Mouse (Mus musculus): ENCODE data around the gene Zfand6.
A peak's percentile ranks its signal among the peaks of the same experiment; 100 is the strongest.

Zfand6 gene

DNA sequence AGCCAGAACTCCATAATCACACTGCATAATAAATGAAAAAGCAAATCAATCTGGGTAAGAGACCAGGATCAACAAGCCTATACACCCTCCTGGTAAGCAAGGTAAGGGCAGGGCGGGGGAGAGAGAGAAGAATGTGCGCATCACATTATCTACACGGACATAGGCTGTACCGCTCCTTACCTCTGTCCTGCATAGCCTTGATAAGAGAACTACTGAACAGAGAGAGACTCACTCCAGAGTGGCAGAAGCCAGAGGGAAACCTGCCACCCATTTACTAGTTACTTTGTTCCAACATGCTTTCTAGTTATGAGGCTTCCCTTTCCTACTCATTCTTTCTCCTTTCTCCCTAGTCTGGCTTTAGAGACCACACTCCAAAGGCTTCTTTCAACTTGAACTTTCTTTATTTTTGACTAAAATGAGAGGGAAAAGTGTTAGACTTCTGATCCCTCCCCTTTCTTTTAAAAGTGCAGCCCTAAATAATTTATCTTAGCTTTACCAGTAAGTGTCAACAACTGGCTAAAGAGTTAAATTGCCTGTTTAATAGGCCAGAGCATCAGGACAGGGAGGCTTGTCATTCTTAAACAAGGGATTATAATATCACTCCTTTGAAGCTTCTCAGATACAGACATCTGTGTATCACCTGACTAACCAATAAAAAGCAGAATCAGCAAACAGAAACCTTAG lies 38.3 kb downstream of the Zfand6 start:
- no peak for DNase-seq (ENCODE audit: low read depth, low spot score)

DNA sequence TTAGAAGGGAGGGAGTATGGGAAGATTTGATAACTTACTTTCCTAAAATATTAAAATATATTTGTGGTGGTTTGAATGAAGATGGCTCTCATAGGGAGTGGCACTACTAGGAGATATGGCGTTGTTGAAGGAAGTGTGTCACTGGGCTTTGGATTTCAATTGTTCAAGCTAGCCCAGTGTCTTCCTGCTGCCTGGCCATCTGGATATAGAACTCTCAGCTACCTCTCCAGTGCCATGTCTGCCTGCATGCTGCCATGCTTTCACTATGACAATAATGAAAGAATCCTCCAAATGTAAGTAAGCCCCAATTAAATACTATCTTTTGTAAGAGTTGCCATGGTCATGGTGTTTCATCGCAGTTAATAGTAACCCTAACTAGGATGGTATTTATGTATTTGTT lies 40.7 kb downstream of the Zfand6 start:
- no peak for DNase-seq (ENCODE audit: low read depth, low spot score)

DNA sequence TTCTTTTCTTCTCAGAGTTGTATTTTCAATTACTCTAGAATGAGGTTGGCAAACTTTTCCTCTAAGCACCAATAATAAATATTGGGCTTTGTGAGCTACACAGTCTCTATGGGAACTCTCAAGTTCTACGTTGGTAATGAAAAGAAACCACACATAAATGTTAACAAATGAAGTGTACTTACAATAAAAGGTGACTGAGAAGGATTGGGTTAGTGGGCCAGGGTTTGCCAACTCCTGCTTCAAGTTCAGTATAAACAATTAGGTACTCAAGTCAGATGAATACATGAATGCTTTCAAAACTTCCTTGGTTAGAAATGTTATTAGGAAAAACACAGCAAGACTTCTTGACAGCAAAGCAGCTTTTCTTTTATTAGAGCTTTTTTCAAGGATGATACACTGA lies 43.5 kb downstream of the Zfand6 start:
- DNase-seq (ENCODE audit: low read depth, low spot score): no peak

DNA sequence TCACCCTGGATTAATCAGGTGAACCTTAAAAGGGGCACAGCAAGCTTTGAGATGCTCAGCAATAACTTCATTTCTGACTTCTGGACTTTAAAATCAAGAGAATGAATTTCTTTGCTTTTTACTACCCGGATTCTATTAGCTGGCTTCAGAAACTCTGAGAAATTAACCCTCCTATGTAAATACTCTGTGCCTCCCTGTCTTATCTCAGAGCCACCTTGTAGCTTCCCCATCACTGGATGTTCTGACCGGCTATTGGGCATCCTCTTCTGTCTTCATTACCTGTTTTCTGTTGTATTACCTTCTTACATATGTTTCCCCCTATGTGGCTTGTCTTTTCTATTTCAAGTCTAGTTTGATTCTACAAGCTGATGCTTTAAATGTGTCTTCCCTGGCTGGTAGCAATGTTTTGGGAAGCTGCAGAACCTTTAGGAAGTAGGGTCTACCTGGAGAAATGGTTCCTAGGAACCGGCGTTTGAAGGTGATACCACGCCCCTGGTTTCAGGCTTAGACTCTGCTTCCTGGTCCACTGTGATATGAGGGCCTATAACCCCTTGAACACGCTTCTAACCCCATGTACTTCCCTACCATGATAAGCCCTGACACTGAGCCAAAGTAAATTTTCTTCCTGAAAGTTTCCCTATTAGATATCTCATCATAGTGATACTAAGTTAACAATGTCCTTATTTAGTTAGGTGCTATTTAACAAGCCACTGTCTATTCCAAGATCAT lies 46.3 kb downstream of the Zfand6 start:
- DNase-seq (ENCODE audit: low read depth, low spot score): no peak

DNA sequence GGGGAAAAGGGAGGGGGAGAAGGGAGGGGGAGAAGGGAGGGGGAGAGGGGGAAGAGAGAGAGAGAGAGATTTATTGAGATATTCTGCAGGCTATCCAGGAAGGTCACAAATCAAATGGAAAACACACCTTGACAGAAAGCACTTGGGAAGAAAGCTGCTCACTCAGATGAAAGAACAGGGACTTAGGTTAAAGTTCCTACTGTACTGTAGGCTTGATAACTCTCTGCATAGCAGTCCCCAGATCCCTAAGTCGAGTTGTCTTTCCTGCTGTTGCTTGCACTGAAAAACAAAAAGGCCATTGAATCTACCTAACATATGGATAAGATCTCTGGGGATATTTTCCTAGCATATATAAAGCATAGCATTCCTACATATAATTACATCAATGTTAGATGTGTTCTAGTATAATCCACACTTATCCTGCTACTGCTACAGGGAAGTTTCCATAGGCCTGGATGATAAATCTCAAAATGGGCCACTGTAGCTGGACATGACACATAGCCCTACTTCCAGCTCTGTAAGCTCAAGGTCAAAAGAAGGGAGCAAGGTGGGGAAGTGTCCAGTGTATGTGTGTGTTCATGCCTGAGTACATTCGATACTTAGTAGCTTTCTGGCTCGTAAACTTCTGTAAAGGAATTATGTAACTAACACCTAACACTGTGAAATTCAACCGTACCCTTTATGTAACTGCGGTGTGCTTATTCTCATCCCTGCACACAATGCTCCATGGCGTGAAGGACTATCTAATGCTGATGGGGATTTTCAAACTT lies 47.4 kb downstream of the Zfand6 start:
- no peak for DNase-seq (ENCODE audit: low read depth, low spot score)

DNA sequence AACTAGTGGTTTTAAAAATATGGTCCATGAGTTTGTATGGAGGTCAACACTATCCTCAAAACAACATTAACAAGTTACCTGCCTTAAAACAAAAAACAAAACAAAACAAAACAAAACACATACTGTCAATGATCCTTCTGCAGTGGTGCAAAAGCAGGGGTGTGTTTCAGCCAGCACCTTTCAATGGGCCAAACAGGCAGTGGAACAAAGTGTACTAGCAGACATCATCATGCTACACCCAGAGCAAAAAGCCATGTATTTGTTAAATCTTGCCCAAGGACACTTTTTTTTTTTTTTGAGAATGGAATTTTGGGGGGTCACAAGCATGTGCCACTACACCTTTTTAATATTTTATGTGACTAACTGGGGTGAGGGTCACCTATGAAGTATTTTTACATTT lies 52.8 kb downstream of the Zfand6 start:
- no peak for DNase-seq (ENCODE audit: low read depth, low spot score)

DNA sequence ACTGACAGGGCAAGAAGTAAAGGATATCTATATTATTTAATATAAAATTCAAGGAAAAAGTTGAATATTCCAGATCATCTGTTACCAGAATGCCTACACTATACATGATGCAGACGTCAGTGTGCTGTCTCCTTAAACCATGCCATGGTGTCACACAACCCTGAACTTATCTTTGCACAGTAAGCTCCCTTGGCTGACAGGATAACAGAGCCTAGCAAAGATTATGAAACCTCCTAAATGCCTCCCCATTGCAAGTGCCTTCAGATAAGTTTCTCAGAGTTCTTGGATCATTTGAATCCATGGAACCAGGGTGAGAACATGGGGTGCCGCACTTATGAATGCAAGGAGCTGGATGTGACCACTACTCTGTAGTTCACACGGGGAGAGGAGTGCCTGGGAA lies 57.9 kb downstream of the Zfand6 start:
- no peak for DNase-seq (ENCODE audit: low read depth, low spot score)

DNA sequence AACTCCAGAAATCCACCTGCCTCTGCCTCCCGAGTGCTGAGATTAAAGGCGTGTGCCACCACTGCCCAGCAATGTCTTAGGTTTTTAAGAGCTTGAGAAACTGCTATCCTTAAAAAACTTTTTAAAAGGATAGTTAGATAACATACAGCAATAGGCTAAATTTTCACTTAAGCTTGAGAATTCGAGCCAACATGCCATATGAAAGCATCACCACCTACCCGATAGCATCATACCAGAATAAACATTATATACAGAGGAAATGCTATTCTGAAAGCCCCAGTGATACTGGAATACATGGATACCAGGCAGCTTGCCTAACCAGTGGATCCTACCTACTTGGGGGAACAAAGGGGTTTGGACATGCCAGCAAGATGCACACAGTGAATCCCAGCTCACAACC lies 66.0 kb downstream of the Zfand6 start:
- DNase-seq (ENCODE audit: low read depth, low spot score): no peak

DNA sequence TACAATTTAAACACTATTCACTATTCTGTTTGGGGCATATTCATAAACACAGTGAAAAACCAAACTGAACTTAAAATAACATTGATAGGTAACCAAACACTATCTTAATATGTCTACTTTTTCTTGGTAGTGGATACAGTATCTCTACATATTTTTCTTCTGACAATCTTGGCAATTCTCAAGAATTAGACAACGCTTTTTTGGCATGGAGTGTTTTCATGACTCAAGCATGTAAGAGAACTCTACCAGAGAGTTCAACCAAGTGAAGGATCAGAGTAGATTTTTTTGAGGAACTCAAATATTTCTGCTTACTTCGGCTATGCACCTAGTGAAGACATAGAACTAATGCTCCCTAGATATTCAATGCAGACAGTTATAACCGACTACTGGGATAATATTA lies 68.8 kb downstream of the Zfand6 start:
- no peak for DNase-seq (ENCODE audit: low read depth, low spot score)

DNA sequence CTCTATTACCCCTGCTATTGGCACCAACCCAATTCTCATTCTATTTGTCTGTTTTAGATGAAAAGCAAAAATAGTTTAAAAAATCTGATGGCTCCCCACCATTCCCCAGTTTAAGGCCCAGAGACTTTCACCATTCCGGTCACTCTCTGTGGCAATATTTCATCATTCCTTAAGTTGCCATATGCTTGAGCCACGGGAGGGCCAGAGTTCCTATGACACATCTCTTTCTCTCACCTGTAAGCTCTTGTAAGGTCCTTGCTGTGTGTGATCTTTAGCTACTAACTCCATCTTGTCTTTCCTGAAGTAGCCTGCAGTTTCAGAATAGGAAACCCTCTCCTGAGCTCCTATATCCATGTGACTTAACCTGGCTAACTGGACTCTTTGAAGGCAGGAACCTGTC lies 70.8 kb downstream of the Zfand6 start:
- DNase-seq (ENCODE audit: low read depth, low spot score): no peak

DNA sequence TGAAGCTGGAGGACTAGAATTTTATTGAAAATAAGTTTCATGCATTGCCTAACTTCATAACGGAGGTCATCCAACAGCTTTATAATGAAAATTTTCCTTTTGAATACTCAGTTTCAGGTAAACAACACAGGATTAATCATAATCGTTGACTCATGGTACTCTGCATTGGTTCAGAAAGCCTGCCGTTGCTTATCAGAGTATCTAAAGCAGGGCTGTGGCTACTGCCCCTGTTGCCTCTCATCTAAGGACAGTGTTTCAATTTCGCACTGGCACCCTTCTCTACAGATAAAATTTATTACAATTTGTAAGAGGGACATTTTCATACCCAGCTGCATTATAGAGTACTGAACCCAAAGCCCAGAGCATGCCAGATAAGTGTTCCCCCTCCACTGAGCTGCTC lies 77.3 kb downstream of the Zfand6 start:
- no peak for DNase-seq (ENCODE audit: low read depth, low spot score)

DNA sequence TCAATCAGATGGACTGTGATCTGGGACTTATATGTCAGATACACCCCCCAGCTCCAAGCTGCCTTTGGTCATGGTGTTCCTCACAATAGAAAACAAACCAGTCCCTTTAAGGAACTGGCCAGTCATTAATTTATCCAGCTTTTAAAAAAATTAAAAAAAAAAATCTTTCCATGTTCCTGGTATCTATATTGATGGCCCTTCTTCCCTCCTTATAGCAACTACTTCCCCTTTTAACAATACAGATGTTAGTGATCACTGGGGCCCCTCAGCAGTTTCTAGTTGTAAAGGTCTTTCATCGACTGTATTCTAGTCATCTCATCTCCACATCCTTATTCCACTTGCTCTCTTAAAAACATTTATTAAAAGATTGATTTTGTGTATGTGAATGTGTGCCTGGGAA lies 78.2 kb downstream of the Zfand6 start:
- DNase-seq (ENCODE audit: low read depth, low spot score): peak; percentile 13

DNA sequence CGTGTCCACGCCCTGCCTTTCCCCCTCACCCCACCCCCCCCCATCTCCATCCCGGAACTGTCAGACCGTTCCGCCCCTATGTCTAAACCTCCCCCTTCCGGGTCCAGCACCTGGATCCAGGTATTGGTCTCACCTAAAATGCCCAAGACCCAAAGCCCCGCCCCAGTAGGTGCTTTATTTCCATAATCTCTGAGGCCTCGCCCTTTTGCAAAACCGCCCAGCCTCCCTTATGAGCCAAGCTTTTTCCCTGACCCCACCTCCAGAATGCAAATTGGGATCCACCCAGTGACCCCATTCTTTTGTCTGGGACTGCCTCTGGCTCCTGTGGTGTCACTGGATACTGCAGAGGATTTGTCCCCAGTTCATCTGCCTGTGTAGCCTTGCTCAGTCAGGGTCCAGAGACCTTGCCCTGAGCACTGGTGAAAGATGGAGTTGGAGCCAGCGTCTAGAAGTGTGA lies 83.4 kb downstream of the Zfand6 start, which contains the start of gene Fah:
TSS of gene Fah (minus strand) at position 430 of the 457 bp plus-strand sequence.
- DNase-seq (ENCODE audit: low read depth, low spot score): peak; percentile 13

DNA sequence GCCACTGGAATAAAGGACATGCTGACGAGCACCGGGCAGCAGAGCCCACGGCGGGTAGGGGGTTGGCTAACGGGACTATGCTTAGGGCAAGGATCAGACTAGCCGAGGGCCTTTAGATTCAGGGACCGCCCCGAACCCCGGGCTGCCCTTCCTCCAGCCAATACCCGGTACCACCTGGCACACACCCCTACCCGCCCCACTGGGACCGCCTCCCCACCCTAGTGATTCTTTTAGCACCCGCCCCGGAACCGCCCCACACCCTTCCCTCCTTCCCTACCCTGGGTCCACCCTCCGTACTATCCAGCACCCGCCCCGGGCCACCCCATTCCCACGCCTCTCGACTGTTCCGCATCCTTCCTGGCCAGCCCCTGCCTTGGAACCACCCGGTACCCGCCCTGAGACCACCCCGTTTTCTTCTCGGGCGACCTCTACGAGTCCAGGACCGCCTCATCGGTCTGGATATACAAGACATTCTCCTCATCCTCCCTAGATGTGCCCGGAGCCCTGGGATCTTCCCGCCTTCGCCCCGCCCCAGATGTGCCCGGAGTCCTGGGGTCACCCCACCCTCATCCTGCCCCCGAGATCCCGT lies 84.0 kb downstream of the Zfand6 start:
- DNase-seq (ENCODE audit: low read depth, low spot score): peak; percentile 44

DNA sequence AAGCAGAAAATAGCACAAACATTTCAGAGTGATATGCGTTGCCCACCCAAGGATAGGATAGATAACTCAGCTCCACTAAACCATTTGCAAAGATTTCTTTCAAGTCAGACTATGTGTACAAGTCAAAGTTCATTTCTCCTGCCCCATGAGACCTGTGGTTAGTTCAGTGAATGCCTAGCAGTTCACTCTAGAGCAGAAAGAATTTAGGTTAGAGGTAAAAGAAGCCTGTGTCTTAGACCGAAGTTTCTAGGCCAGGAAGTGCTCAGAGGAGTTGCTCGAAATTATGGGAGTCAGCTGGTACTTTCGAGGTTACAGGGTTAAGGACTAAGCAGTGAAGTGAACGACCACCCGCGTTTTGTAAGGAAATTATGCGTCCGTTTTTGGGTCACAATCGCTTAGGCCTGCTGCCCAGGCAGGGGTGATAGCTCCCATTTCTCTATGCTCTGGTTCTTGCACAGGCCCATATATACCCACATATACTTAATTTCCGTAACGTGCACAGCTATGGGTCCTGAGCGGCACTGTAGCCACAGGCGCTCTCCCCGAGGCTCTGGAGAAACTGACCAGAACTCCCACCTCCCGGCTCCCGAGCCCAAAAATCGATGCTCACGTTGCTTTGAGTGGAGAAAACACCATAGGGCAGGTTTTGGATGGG lies 84.6 kb downstream of the Zfand6 start:
- DNase-seq (ENCODE audit: low read depth, low spot score): peak; percentile 32

DNA sequence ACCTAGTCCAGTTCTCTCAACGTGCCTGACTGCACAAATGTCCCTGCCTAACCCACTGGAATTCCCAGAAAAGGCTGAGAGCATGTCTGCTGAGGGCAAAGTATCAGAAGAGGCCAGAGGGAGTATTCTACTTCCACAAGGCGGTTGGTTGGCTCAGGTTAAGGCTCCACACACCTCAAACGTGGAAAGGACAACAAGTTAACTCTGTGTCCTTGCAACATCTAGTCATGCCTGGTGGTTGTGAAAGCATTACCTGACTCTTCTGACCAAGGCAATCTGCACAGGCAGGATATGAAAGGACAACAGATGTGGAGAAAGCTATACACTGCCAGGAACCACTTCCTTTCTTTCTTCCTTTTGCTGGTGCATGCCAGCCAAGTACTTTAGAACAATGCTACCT lies 85.3 kb downstream of the Zfand6 start:
- no peak for DNase-seq (ENCODE audit: low read depth, low spot score)

DNA sequence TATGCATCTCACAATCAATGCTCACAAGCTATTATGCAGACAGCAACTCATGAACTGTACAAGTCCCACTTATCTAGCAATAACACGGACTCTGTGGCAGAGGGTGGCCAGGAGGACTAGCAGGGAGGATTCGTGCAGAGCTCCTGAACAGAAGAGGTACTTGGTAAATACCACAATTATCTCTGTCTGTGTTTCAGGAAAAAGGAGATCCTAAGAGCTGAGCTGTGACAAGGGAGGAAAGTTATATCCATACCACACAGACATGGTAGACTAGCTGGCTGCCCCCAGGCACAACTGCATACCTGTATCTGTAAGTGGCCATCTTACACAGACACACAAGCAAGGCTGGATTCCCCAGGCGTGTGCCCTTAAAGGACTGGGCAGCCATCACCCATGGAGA lies 88.4 kb downstream of the Zfand6 start:
- DNase-seq (ENCODE audit: low read depth, low spot score): no peak

DNA sequence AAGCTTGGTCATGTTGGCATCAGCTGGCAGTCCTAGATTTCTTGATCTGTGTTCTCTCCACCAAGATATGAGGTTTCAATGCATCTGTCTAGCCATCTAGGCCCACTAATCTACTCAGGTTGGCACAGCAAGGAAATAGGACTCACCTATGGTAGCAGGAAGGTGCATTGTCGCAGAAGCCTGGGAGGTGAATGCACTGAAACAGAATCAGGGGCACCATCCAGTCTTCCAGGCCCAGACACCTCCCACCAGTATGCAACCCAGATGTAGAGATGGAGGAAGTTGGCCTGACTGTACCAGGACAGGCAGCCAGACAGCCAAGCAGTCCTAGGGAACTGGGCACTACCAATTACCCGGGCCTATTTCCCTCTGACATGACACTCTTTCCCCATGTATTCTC lies 89.1 kb downstream of the Zfand6 start:
- DNase-seq (ENCODE audit: low read depth, low spot score): no peak

DNA sequence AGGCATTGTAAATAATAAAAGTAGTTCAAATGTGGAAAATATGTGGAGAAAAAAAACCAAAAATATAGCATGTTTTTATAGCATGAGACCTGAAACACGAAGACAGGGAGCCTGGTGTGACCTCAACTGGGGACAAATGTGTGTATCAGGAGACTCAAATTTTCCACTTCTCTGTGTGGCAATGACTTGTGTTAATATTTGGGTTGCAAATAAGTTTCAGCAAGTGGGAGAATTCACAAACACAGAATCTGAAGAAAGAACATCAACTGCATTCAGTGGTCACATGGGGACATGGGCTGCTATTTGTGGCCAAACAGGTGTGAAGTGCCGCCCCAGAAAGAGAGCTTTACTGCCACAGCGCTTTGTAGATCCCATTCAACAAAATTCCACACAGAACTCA lies 93.1 kb downstream of the Zfand6 start:
- peak; percentile 36 for DNase-seq (ENCODE audit: low read depth, low spot score)

DNA sequence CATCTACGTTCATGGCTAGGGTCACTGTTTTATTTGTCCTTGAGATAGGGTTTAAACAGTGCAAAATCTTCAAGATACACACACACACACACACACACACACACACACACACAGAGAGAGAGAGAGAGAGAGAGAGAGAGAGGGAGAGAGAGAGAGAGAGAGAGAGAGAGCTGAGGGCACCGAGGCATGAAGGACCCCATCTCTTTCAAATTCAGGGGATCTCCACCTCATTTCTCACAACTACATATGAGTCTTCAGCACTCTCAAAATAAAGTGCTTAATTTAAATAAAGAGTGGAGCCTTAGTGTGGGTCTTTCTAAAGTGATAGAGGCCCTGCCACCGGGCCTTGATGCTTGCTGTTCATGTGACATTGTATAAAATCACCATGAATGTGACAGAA lies 93.8 kb downstream of the Zfand6 start:
- peak; percentile 26 for DNase-seq (ENCODE audit: low read depth, low spot score)

DNA sequence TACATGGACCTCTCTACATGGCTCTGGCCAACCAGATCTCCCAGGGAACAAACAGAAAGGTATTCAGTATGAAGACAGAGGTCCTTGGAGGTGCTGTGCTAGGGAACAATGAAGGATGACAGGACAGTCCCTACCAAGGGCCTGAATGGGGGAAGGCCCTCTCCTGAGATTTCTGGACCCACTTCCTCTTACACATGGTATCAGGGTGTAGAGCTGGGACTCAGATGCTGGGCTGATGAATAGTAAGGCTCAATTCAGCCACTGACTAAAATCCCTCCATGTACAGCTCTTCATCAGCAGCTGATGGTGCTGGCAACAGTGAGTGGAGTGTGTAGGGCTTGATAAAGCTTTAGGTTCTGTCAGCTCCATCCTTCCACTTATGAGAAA lies 94.8 kb downstream of the Zfand6 start:
- no peak for DNase-seq (ENCODE audit: low read depth, low spot score)

All from A20 (cell line).